Mouse (Mus musculus): ENCODE results near the gene Pex16.

- TF ChIP-seq POLR2A (IDR thresholded peaks at IDR 0.05; ENCODE audit: insufficient read depth, low read depth, low read length), result no peak
- no peak for TF ChIP-seq CTCF (IDR thresholded peaks at IDR 0.05; ENCODE audit: insufficient read depth, low read depth, low read length)
These were observed 26.2 kb downstream of the Pex16 start for GRCm38 (mm10) chr2:92400682-92401081.
